Mouse (Mus musculus) central nervous system, embryonic 11.5 days (tissue): ENCODE data around the gene Gkn2. TPM values are rescaled to one million over a fixed set of nuclear protein-coding genes. Genes with fewer than 3 reads are reported as not detected.

Experiments
- polyA plus RNA-seq: library from polyadenylated mRNA; depleted of rRNA; stranded (reverse); fragments of >200 nt; gene quantifications from 2 replicates; pipeline ENCODE4 v1.2.3, GENCODE M21; 2012; rRNA removed

Gene Gkn2
- polyA plus RNA-seq = not detected in 2 replicates

DNA sequence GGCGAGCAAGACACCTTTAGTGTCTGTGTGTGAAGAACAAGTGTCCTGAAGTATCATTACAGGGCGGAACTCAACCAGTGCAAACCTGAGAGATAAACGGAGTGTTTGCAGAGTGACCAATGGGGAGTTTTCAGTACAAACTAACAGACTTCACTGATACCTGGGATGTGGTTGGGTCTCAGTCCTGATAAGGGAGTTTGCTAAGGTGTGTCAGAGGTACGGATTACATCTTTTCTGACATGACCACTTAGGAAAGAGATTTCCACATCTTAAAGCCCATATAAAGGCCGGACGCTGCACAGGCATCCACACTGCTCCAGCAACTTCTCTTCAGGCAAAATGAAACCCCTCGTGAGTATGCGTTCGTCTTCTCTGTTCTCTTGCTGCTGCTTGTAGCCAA, at the start of gene Gkn2:
Gkn2 (plus strand) TSS at position 301 of the 400 bp plus-strand sequence.

DNA sequence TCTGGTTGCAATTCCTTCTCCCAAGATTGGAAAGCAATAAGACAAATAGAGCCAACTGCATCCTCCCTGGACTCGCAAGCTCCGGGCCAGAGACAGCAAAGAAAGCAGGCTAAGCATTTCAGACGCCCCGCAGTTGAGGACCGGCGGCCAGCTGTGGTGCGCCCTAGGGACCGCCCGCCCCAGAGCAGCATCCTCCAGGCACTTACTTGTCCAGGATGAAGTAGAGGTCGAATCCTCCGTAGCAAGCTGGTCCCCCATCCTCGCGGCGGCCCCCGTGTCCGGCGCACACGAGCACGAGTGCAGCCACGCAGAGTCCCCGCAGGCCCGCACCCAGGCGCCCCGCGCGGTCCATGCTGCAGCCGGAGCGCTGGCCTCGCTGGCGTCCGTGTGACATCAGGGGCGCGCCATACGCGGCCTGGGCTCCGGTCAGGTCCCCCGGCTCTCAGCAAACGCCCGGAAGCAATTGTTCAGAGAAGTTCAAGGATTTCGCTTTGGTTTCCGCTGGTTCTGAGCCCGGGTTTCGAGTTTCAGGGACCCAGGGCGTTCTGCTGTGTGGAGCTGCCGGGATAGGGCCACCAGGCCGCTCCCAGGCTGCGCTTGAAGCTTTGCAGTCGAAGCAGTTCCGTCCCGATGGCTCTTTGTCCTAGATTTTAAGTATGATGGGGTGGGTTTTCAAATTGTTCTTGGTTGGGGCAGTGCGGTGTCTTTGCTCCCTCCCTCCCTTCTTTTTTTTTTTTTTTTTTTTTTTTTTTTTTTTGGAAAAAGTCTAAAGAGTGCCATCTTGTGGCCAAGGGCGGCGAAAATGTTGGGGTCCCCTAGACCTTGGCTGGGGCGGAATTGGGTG, 37.8 kb upstream of the Gkn2 start, which contains the start of gene Antxr1:
Antxr1 (minus strand) TSS at position 731 of the 844 bp plus-strand sequence.

DNA sequence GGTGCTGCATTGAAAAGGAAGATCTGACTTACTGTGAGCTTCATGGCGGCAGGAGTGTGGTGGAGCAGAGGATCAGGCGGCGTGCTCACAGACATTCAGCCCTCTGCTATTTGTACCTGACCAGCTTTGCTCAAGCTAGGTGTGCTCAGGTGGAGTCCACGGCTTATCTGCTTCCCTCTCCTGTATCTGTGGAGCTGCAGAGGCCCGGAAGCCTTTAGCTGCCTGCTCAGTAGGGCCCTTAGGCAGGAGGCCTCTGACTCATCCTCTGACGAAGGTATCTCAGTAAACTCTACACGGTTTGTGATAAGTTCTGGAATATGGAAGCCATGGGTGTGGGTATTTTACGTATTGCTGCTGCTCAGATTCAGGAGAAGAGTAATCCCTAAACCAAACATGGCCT, 22.3 kb upstream of the Gkn2 start, which contains the start of gene Gkn1:
Gkn1 (minus strand) TSS at position 114 of the 400 bp plus-strand sequence.

DNA sequence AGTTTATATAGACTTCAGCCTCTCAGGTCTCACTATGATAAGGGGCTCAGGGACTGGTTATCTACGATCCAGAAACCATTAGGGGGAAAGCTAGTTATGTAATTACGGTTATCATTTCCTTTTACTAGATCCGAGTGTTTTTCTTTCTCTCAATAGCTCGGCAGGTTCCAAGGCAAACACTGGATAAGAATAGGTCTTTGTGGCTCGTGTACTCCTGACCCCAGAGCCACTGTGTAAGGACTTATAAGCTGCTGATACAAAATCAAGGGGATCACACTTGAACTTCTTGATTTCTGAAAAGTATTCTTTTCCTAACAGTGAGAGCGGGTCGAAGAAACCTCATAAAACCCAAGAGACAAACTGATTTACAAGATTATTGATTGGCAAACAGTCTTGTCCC, 15.7 kb downstream of the Gkn2 start, which contains the start of gene Gkn3:
Gkn3 (minus strand) TSS at position 59 of the 400 bp plus-strand sequence.

DNA sequence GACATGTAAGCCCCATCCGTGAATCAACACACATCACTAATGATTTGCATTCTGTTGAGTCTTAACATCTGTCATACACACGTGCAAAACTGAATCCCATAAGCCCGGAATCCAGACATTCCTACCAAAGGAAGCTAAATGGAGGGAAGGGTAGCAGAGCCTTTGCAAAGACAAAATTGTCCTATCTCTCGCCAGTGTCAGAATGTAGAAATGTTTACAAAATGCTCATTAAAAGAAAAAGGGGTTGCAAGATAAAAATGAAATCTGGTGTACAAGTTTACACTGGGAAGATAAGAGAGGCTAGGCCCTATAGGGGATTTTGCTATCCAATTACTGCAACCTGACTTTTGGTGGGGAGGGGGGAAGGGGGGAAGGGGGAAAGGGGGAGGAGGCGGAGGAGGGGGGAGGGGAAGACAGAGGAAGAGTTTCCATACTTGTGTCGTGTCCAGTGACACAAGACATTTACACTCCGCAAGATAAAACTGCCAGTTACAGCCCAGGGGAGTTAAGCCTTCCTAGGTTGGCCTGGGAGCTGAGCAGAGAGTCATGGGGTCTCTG, 55.4 kb downstream of the Gkn2 start, which contains the start of gene Bmp10:
Bmp10 (plus strand) TSS at position 508 of the 558 bp plus-strand sequence.

Other genes starting within 250 kb of the Gkn2 start
- gene Antxr1, start 37.5 kb upstream of the Gkn2 start, polyA plus RNA-seq = 10.1 and 20.2 TPM in 2 replicates
- not detected in 2 replicates for gene Gkn1, start 22.4 kb upstream of the Gkn2 start, polyA plus RNA-seq
- gene Gkn3, start 15.6 kb downstream of the Gkn2 start, polyA plus RNA-seq = 0.30 TPM in 1 of 2 replicates, not detected in the other
- gene Bmp10, start 55.6 kb downstream of the Gkn2 start, polyA plus RNA-seq = 0.74 and 1.2 TPM in 2 replicates
- gene Arhgap25, start 159.9 kb downstream of the Gkn2 start, polyA plus RNA-seq = 1.3 and 1.8 TPM in 2 replicates
- gene Prokr1, start 217.4 kb downstream of the Gkn2 start, polyA plus RNA-seq = 2.5 and 2.6 TPM in 2 replicates